Mouse (Mus musculus): ENCODE results near the gene Pcgf1. TPM values are rescaled to one million over a fixed set of nuclear protein-coding genes. Genes with fewer than 3 reads are reported as not detected.

The Pcgf1 gene
- total RNA-seq, 1 experiment from 2014 or later: 2.0 TPM

- ATAC-seq (replicated peaks; ENCODE audit: insufficient number of reproducible peaks, low FRiP score, low TSS enrichment, poor library complexity, severe bottlenecking): no peak
Observed at GRCm38 (mm10) chr6:83057790-83058189, 19.9 kb upstream of the Pcgf1 start, which contains the start of gene Dqx1. TSS of gene Dqx1 (plus strand) at chr6:83057844.

- no peak for ATAC-seq (replicated peaks; ENCODE audit: insufficient number of reproducible peaks, low FRiP score, low TSS enrichment, poor library complexity, severe bottlenecking)
Observed at GRCm38 (mm10) chr6:83058725-83059124, 18.9 kb upstream of the Pcgf1 start.

DNA sequence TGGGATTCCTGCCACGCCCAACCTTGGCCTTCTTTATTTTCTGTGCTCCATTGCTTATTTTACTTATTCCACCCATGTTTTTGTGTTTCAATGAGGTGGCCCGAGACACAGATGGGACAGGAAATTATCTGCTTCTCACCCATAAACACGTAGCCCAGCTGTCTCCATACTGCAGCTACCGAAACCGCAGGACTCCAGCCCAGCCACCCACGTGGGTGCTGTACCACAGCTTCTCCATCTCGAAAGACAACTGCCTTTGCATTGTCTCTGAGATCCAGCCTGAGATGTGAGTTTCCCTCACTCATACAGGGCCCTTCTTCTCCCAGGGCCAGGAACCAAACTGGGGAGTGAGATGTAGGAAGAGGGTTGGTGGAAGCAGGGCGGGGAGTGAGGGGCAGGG, 11.7 kb upstream of the Pcgf1 start:
- no peak for ATAC-seq (replicated peaks; ENCODE audit: insufficient number of reproducible peaks, low FRiP score, low TSS enrichment, poor library complexity, severe bottlenecking)

DNA sequence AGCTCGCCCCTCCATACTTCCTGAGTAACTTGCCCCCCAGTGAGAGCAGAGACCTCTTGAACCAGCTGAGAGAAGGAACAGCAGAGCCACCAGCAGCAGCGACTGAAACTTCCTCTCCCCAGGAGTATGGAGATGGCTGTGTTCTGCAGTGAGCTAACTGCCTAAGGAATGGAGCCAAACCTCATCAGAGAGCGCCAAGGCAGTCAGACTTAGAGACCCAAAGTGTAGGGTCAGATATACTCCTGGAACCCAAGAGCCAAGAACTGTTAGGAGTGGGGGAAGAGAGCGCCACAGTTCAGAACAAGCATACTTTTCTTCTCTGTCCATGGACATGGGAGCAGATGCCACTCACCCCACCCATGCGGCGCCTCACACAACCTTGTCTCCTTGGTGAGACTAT, 11.2 kb upstream of the Pcgf1 start:
- no peak for ATAC-seq (replicated peaks; ENCODE audit: insufficient number of reproducible peaks, low FRiP score, low TSS enrichment, poor library complexity, severe bottlenecking)

DNA sequence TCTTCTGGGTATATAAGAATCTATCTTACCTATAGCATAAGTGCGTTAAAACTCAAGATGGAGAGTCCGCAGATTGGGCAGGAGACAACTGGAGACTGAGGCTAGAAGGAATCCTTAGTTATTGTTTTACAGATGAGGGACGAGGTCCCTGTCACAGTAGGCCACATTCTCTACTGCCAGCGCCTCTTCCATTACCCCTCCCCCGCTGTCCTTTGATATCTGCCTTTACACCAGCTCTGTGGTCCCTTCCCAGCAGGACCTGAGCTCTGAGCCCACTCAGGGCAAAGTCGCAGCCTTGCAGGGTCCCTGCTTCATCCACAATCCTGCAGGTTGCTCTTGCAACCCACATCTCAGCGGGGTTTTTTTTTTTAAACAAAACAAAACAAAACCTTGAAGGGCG, 9.4 kb upstream of the Pcgf1 start:
- no peak for ATAC-seq (replicated peaks; ENCODE audit: insufficient number of reproducible peaks, low FRiP score, low TSS enrichment, poor library complexity, severe bottlenecking)

DNA sequence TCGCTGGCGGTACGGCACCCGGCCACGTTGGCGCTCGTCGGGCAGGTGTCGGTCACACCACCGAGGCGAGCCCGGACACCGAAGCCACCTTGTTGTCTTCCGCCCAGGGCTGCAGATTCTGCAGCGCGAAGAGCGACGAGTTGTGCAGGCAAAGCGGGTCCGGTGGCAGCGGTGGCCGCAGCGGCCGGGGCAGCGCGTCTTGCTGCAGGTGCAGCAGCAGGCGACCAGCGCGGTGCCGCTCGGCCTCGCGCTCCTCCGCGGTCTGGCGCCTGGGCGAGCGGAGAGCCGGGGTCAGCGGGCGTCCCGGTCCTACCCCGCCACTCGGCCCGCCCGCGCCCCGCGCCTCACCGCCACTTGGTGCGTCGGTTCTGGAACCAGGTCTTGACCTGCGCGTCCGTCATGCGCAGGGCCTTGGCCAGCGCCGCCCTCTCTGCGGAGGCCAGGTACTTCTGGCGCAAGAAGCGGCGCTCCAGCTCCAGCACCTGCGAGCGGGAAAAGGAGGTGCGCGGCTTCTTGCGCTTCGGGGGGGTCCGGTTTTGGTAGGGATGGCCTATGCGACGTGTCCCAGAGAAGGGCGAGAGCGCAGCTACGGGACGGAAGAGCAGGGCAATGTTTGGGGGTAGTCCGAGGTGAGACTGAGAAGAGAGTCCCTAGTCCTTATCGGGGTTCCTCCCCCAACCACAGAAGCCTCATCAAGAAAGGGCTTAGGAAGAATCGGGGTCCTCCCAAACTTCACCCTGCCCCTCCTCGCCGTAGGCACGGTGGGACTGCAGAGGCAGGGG, 8.8 kb upstream of the Pcgf1 start:
- no peak for ATAC-seq (replicated peaks; ENCODE audit: insufficient number of reproducible peaks, low FRiP score, low TSS enrichment, poor library complexity, severe bottlenecking)

DNA sequence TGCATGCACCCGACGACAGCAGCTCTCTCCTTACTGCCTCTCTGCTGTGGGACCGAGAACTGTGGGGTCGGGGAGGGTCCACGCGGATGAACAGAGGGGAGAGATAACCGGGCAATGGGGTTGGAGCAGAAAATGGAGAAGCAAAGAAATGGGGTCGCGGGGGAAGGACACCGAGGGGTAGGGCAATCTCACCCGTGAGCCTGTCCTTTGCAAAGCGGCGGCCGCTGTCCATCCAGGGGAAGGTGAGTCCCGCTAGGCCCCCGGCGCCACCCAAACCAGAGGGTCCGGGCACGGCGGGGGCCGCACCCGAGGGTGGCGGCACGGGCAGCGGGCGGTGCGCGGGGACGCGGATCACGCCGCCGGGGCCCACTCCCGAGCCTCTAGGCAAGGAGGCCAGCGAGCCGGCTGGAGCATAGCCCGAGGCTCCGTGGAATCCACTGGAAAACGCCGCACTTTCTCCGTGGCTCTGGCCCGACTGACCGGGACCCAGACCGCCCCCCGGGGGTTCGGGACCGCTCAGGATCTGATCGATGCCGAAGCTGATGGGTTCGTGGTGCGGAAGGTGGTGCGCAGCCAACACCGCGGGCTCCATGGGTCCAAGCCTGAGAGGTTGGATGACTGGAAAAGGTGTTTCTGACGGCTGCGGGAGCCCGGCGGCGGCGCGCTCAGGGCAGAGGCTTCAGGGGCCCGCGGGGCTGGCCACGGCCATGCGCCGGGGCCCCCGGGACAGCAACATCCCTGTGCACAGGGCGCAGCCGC, 8.0 kb upstream of the Pcgf1 start:
- no peak for ATAC-seq (replicated peaks; ENCODE audit: insufficient number of reproducible peaks, low FRiP score, low TSS enrichment, poor library complexity, severe bottlenecking)

- ATAC-seq (replicated peaks; ENCODE audit: insufficient number of reproducible peaks, low FRiP score, low TSS enrichment, poor library complexity, severe bottlenecking): no peak
Observed at GRCm38 (mm10) chr6:83070247-83070310, 7.6 kb upstream of the Pcgf1 start, which contains the start of gene Tlx2. TSS of gene Tlx2 (minus strand) at chr6:83070293.

DNA sequence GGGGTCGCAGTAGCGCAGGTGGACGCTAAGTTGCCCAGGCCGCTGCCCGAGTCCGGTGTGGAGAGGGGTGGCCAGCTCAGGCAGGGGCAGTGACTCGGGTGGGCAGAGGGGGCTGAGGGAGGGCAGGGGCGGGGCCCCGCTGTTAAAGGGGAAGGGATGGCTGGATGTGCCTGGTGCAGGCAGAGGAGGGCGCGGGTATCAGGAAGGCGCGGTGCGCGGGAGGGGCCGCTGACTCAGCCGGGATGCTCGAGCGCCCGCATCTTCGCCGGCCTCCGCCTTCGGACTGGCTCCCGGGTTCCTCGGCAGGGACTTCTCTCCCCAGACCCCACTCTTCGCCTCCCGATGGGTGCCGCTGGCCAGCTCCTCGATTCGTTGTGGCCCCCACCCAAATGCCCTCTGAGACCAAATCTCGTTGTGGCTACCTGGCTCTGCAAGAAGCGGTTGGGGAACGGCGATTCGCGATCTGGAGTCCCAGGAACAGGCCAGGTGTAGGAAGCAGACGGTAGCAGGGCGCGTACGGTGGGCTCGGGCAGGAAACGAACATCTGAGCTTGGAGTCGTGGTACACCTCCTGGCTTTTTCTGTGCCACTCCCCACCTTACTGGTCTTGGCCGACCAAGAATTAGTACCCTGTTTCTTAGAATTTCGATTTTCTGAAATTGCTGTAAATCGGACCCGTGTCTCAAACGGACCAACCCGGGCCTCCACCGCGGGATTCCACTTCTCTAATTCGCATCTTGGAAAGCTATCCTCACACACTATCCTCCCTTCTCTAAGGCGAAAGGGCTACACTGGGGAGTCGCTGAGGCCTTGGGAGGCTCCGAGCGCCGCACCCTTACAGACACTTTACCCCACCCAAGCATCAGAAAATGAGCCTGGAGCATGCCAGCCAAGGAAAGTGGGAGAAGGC, 7.1 kb upstream of the Pcgf1 start:
- no peak for ATAC-seq (replicated peaks; ENCODE audit: insufficient number of reproducible peaks, low FRiP score, low TSS enrichment, poor library complexity, severe bottlenecking)

- ATAC-seq (replicated peaks; ENCODE audit: insufficient number of reproducible peaks, low FRiP score, low TSS enrichment, poor library complexity, severe bottlenecking): no peak
Observed at GRCm38 (mm10) chr6:83071220-83071619, 6.4 kb upstream of the Pcgf1 start.

DNA sequence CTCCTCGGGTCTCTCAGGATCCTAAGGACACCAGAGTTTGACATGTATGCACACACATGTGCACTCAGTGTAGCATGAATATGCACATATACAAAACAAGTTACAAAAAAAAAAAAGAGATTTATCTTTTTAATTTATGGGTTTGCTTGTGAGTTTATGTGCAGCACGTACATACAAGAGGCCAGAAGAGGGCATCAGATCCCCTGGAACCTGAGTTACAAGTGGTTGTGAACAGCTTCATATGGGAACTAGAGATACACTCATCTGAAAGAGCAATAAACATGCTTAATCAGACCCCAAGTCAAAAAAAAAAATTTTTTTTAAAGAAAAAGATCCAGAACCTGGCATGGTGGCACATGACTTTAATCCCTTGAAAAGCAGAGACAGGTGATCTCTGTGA, 2.7 kb upstream of the Pcgf1 start:
- no peak for ATAC-seq (replicated peaks; ENCODE audit: insufficient number of reproducible peaks, low FRiP score, low TSS enrichment, poor library complexity, severe bottlenecking)

DNA sequence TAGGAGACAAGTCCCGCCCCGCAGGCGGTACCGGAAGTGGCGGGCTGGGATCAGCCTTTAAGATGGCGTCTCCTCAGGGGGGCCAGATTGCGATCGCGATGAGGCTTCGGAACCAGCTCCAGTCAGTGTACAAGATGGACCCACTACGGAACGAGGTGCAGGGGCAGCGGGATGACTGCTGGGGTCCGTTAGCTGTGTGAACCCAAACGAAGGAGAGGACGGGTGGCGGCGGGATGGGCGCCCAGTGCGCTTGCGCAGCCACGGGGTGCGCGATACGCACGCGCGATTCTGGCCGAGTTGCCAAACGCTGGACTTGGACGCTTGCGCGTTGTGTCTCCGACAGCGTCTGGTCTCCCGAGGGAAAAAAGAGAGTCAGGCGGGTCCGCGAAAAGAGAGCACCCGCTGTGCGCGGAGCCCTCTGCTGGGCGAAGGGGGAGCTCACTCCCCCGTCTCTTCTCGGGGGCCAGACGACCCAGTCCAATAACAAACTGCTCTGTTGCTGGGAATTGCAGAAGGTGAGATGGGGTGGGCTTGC, 722 bp downstream of the Pcgf1 start:
- peak; percentile 95 for ATAC-seq (replicated peaks; ENCODE audit: insufficient number of reproducible peaks, low FRiP score, low TSS enrichment, poor library complexity, severe bottlenecking)

DNA sequence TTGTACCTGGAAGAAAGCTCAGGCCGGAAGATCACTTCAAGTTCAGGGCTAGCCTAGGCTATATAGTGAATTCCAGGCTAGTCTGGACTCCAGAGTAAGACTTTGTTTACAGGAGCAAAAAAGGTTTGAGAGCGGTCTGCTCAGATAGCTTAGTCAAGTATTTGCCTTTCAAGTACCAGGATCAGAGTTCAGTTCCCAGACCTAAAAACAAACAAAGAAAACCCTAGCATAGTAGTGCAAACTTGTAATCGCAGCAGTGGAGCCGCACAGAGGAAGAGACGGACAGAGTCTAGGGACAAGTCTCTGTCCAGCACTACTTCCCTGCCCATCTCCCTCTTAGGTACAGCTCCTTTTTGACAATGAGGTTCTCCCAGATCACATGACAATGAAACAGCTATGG, 2.5 kb downstream of the Pcgf1 start:
- no peak for ATAC-seq (replicated peaks; ENCODE audit: insufficient number of reproducible peaks, low FRiP score, low TSS enrichment, poor library complexity, severe bottlenecking)

DNA sequence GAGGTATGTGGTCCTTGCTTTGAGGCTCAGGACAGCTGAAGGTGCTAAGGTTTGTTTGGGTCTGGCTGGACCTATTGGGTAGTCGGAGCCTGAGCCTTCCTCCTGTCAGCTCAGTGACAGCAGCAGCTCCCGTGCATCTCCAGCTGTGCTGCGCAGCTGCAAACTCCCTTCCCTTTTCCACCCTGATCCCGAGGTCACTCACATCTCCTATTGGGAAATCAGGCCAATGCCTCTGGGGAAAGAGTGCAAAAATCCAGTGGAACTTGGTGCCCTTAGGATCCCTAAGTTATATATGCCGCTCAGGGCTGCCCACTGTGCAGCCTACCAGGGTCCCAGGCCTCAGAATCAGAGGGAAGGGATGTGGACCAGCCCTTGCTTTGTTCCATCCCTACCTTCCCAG, 5.8 kb downstream of the Pcgf1 start:
- no peak for ATAC-seq (replicated peaks; ENCODE audit: insufficient number of reproducible peaks, low FRiP score, low TSS enrichment, poor library complexity, severe bottlenecking)

GRCm38 (mm10) chr6:83084477-83084876, 6.8 kb downstream of the Pcgf1 start:
- no peak for ATAC-seq (replicated peaks; ENCODE audit: insufficient number of reproducible peaks, low FRiP score, low TSS enrichment, poor library complexity, severe bottlenecking)

GRCm38 (mm10) chr6:83086121-83087035, 8.7 kb downstream of the Pcgf1 start, which contains the start of gene Lbx2:
TSS of gene Lbx2 (plus strand) at chr6:83086367.
- no peak for ATAC-seq (replicated peaks; ENCODE audit: insufficient number of reproducible peaks, low FRiP score, low TSS enrichment, poor library complexity, severe bottlenecking)

DNA sequence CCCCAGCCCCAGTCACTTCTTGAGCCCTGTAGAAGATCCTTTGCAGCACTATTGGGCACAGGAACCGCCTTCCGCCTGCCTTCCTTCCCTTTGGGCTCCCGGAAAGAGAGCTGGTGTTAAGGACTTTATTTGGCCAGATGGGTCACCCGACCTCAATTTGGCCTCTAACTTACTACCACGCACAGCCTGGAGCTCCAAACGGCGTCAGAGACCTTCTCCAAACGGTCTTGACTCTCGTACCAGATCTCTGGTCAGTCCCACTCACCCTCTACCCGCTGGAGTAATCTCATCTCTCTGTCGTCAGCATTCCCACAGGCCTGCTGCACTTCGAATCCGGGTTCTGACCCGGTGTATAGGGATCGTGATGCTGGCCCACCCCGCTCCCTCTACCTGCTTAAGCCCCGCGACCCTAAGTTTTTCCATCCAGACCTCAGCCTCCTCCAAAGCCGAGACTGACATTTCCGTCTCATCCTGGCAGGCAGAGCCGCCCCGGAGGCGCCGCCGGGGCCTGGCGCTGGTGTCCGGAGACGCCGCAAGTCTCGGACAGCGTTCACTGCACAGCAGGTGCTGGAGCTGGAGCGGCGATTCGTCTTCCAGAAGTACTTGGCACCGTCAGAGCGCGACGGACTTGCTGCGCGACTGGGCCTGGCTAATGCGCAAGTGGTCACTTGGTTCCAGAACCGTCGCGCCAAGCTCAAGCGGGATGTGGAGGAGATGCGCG, 9.7 kb downstream of the Pcgf1 start:
- ATAC-seq (replicated peaks; ENCODE audit: insufficient number of reproducible peaks, low FRiP score, low TSS enrichment, poor library complexity, severe bottlenecking): no peak

GRCm38 (mm10) chr6:83087926-83088260, 10.2 kb downstream of the Pcgf1 start:
- ATAC-seq (replicated peaks; ENCODE audit: insufficient number of reproducible peaks, low FRiP score, low TSS enrichment, poor library complexity, severe bottlenecking): no peak
